Mouse (Mus musculus) mesoderm, embryonic 11.5 days (tissue): ENCODE measurements at regions not wholly inside any gene's neighbourhood (a gene's known extent, or its start where the extent isn't known, plus 50 kb on each side); places are given as distances from the start of the nearest gene placed in this dataset.

Source experiments
- DNase-seq: peaks from one replicate; pipeline ENCODE4 v3.0.0-alpha.2; 2012; ENCODE audit warnings: low read depth, low spot score

- DNase-seq = no peak
Observed at GRCm38 (mm10) chr1:167905424-167905823, 216.4 kb downstream of the Lmx1a start.

- DNase-seq = no peak
Observed at GRCm38 (mm10) chr1:167912074-167912473, 223.0 kb downstream of the Lmx1a start.

GRCm38 (mm10) chr1:167914982-167915561 is 226.0 kb downstream of the Lmx1a start:
- DNase-seq = peak; percentile 89

GRCm38 (mm10) chr1:167915578-167916275 is 226.7 kb downstream of the Lmx1a start:
- DNase-seq = no peak

GRCm38 (mm10) chr1:167922917-167923316 is 233.9 kb downstream of the Lmx1a start:
- DNase-seq = no peak

- DNase-seq = peak; percentile 32
Observed at GRCm38 (mm10) chr1:167928060-167928467, 239.0 kb downstream of the Lmx1a start.

- peak; percentile 72 for DNase-seq
Observed at GRCm38 (mm10) chr1:167929729-167930341, 240.8 kb downstream of the Lmx1a start.

- peak; percentile 60 for DNase-seq
Observed at GRCm38 (mm10) chr1:167932088-167932487, 243.1 kb downstream of the Lmx1a start.

- no peak for DNase-seq
Observed at GRCm38 (mm10) chr1:167936726-167937125, 247.7 kb downstream of the Lmx1a start.

- DNase-seq = no peak
Observed at GRCm38 (mm10) chr1:167938176-167938575, 249.1 kb downstream of the Lmx1a start.

- peak; percentile 70 for DNase-seq
Observed at GRCm38 (mm10) chr1:167942037-167942470, 253.0 kb downstream of the Lmx1a start.

GRCm38 (mm10) chr1:167943121-167943520 is 254.1 kb downstream of the Lmx1a start:
- no peak for DNase-seq

GRCm38 (mm10) chr1:167945615-167946252 is 256.7 kb downstream of the Lmx1a start:
- DNase-seq = no peak

GRCm38 (mm10) chr1:167947866-167948265 is 258.8 kb downstream of the Lmx1a start:
- no peak for DNase-seq

- DNase-seq = no peak
Observed at GRCm38 (mm10) chr1:167951717-167952116, 262.7 kb downstream of the Lmx1a start.

GRCm38 (mm10) chr1:167958531-167958930 is 269.5 kb downstream of the Lmx1a start:
- no peak for DNase-seq

- DNase-seq = no peak
Observed at GRCm38 (mm10) chr1:167969545-167969944, 280.5 kb downstream of the Lmx1a start.

GRCm38 (mm10) chr1:167969985-167970384 is 280.9 kb downstream of the Lmx1a start:
- no peak for DNase-seq

- no peak for DNase-seq
Observed at GRCm38 (mm10) chr1:167976708-167977107, 287.7 kb downstream of the Lmx1a start.

- no peak for DNase-seq
Observed at GRCm38 (mm10) chr1:167979187-167979586, 290.1 kb downstream of the Lmx1a start.

- no peak for DNase-seq
Observed at GRCm38 (mm10) chr1:167979588-167979987, 290.6 kb downstream of the Lmx1a start.

GRCm38 (mm10) chr1:167981292-167981691 is 292.3 kb downstream of the Lmx1a start:
- no peak for DNase-seq
